Mouse (Mus musculus) frontal cortex, postnatal 36 days (tissue): ENCODE measurements around the gene Nkain2.
"Not testable (repeated sequence)": the region's sequence is repeated elsewhere in the genome, so short reads cannot be mapped to it uniquely, and the experiment has no call there.

Experiments
- DNase-seq, 2 experiments: peaks; one replicate each; pipeline ENCODE4 v3.0.0; 2022; ENCODE audit warnings: low spot score in 2 of 2

The Nkain2 gene

GRCm38 (mm10) chr10:32058251-32058650 lies 832.0 kb downstream of the Nkain2 start:
- no peak for DNase-seq

- DNase-seq: peak; percentile 15 to 20
Observed at GRCm38 (mm10) chr10:32052546-32053295, 837.5 kb downstream of the Nkain2 start.

GRCm38 (mm10) chr10:32052045-32052444 lies 838.2 kb downstream of the Nkain2 start:
- peak in 1 of 2 experiments; percentile 16 for DNase-seq

- peak; percentile 23 to 70 for DNase-seq
Observed at GRCm38 (mm10) chr10:32029996-32030395, 860.3 kb downstream of the Nkain2 start.

- DNase-seq: no peak
Observed at GRCm38 (mm10) chr10:32018385-32018784, 871.9 kb downstream of the Nkain2 start.

GRCm38 (mm10) chr10:32001216-32001753 lies 889.0 kb downstream of the Nkain2 start:
- no peak for DNase-seq

- no peak for DNase-seq
Observed at GRCm38 (mm10) chr10:31993205-31993604, 897.1 kb downstream of the Nkain2 start.

GRCm38 (mm10) chr10:31978387-31978786 lies 911.9 kb downstream of the Nkain2 start:
- DNase-seq: no peak

GRCm38 (mm10) chr10:31947178-31947726 lies 943.0 kb downstream of the Nkain2 start:
- no peak for DNase-seq

GRCm38 (mm10) chr10:31931961-31932360 lies 958.3 kb downstream of the Nkain2 start:
- no peak for DNase-seq

- peak in 1 of 2 experiments; percentile 23 for DNase-seq
Observed at GRCm38 (mm10) chr10:31927657-31928056, 962.6 kb downstream of the Nkain2 start.

GRCm38 (mm10) chr10:31920901-31921300 lies 969.4 kb downstream of the Nkain2 start:
- DNase-seq: not testable (repeated sequence)

- no peak for DNase-seq
Observed at GRCm38 (mm10) chr10:31907488-31907887, 982.8 kb downstream of the Nkain2 start.

GRCm38 (mm10) chr10:31899501-31899900 lies 990.8 kb downstream of the Nkain2 start:
- DNase-seq: no peak

- no peak for DNase-seq
Observed at GRCm38 (mm10) chr10:31873323-31873895, 1016.9 kb downstream of the Nkain2 start.

- DNase-seq: no peak
Observed at GRCm38 (mm10) chr10:31868275-31868674, 1022.0 kb downstream of the Nkain2 start.

GRCm38 (mm10) chr10:31827041-31827440 lies 1063.2 kb downstream of the Nkain2 start:
- DNase-seq: no peak

- DNase-seq: no peak
Observed at GRCm38 (mm10) chr10:31812543-31812942, 1077.7 kb downstream of the Nkain2 start.

GRCm38 (mm10) chr10:31742443-31743057 lies 1147.7 kb downstream of the Nkain2 start:
- peak; percentile 64 to 70 for DNase-seq

- no peak for DNase-seq
Observed at GRCm38 (mm10) chr10:31728036-31728435, 1162.2 kb downstream of the Nkain2 start.

GRCm38 (mm10) chr10:31647270-31647669 lies 1243.0 kb downstream of the Nkain2 start:
- DNase-seq: no peak

- no peak for DNase-seq
Observed at GRCm38 (mm10) chr10:31646083-31646482, 1244.2 kb downstream of the Nkain2 start.
